Mouse (Mus musculus) CH12.LX (cell line): ENCODE data around the gene Pdcd1lg2. TPM values are rescaled to one million over a fixed set of nuclear protein-coding genes. Genes with fewer than 3 reads are reported as not detected.

Experiments
- DNase-seq: peaks from one replicate; pipeline ENCODE4 v3.0.0-alpha.2; 2013; ENCODE audit errors: extremely low read depth
- H3K27ac ChIP-seq: 2 replicates; pipeline ENCODE4 v1.5.1; 2012; ENCODE audit warnings: low read depth, mild to moderate bottlenecking, control low read depth, moderate library complexity; ENCODE audit not compliant: insufficient read depth
- H3K27me3 ChIP-seq: replicated peaks from 2 replicates; pipeline ENCODE3; 2012; ENCODE audit warnings: inconsistent platforms
- H3K36me3 ChIP-seq, 2 experiments: replicated peaks in 1 of 2; 2 replicates each; pipeline versions ENCODE3 to v1.6.1; 2012; ENCODE audit warnings: inconsistent platforms in 1 of 2, low read length in 1 of 2, mild to moderate bottlenecking in 1 of 2, mixed read lengths in 1 of 2, moderate library complexity in 1 of 2; ENCODE audit not compliant: control insufficient read depth in 1 of 2, insufficient read depth in 1 of 2
- H3K4me1 ChIP-seq, 2 experiments: 2 replicates each; pipeline ENCODE4 v1.6.1; 2012; ENCODE audit warnings: inconsistent platforms in 1 of 2, moderate library complexity in 1 of 2; ENCODE audit not compliant: insufficient read depth in 2 of 2, control insufficient read depth in 1 of 2
- H3K4me2 ChIP-seq: 2 replicates; pipeline ENCODE4 v1.6.1; 2012; ENCODE audit warnings: low read depth, mild to moderate bottlenecking, control low read depth; ENCODE audit not compliant: poor library complexity, insufficient read depth, severe bottlenecking
- H3K4me3 ChIP-seq, 3 experiments: fragments of 150-350 bp in 1 of 3; sonication (generic) in 1 of 3; replicated peaks in 1 of 3; 2 replicates each; pipeline versions ENCODE3 to v1.5.1; 2011 to 2012; ENCODE audit warnings: low read depth in 2 of 3, low read length in 2 of 3, mild to moderate bottlenecking in 2 of 3, moderate library complexity in 2 of 3, control low read depth in 1 of 3, improper control_type of control experiment in 1 of 3, inconsistent platforms in 1 of 3, mixed read lengths in 1 of 3; ENCODE audit not compliant: poor library complexity in 1 of 3
- H3K79me2 ChIP-seq: replicated peaks from 2 replicates; pipeline ENCODE4 v1.6.1; 2012; ENCODE audit warnings: mild to moderate bottlenecking, moderate library complexity; ENCODE audit not compliant: control insufficient read depth, poor library complexity, insufficient read depth, severe bottlenecking; ENCODE audit errors: extremely low read depth
- H3K9ac ChIP-seq: 2 replicates; pipeline ENCODE4 v1.6.1; 2012; ENCODE audit warnings: low read depth, mild to moderate bottlenecking, control low read depth, moderate library complexity; ENCODE audit not compliant: insufficient read depth
- H3K9me3 ChIP-seq: replicated peaks from 2 replicates; pipeline ENCODE3; 2012; ENCODE audit warnings: low read length, inconsistent platforms, mixed read lengths
- BHLHE40 ChIP-seq: IDR thresholded peaks from 2 replicates; pipeline ENCODE4 v1.6.1; 2011; ENCODE audit warnings: mild to moderate bottlenecking, low read depth, low read length, improper control_type of control experiment
- CHD2 ChIP-seq: IDR thresholded peaks from 2 replicates; pipeline ENCODE4 v1.6.1; 2011; ENCODE audit warnings: low read length, improper control_type of control experiment
- CTCF ChIP-seq, 2 experiments: IDR thresholded peaks in 1 of 2; conservative IDR thresholded peaks in 1 of 2; 2 replicates each; pipeline ENCODE4 v1.5.1; 2011 to 2012; ENCODE audit warnings: low read depth in 2 of 2, low read length in 2 of 2, improper control_type of control experiment in 1 of 2, inconsistent platforms in 1 of 2, mild to moderate bottlenecking in 1 of 2, moderate library complexity in 1 of 2
- ELF1 ChIP-seq: IDR thresholded peaks from 2 replicates; pipeline ENCODE4 v1.6.1; 2014; ENCODE audit warnings: low read depth, mild to moderate bottlenecking, inconsistent platforms, low read length, improper control_type of control experiment
- EP300 ChIP-seq: IDR thresholded peaks from 2 replicates; pipeline ENCODE4 v1.6.1; 2011; ENCODE audit warnings: low read length, improper control_type of control experiment
- ETS1 ChIP-seq: conservative IDR thresholded peaks from 2 replicates; pipeline ENCODE4 v1.6.1; 2012; ENCODE audit warnings: low read depth, mild to moderate bottlenecking, inconsistent platforms, low read length, improper control_type of control experiment, moderate library complexity
- GABPA ChIP-seq: IDR thresholded peaks from 2 replicates; pipeline ENCODE4 v1.6.1; 2012; ENCODE audit warnings: low read depth, low read length, improper control_type of control experiment, inconsistent platforms; ENCODE audit not compliant: insufficient replicate concordance
- HCFC1 ChIP-seq: IDR thresholded peaks from 2 replicates; pipeline ENCODE4 v1.6.1; 2012; ENCODE audit warnings: low read depth, mild to moderate bottlenecking, inconsistent platforms, low read length, improper control_type of control experiment
- IRF4 ChIP-seq: IDR thresholded peaks from 2 replicates; pipeline ENCODE4 v1.6.1; 2014; ENCODE audit warnings: low read depth, mild to moderate bottlenecking, inconsistent platforms, low read length, improper control_type of control experiment
- KAT2A ChIP-seq: IDR thresholded peaks from 2 replicates; pipeline ENCODE4 v1.6.1; 2012; ENCODE audit warnings: low read length, improper control_type of control experiment, inconsistent platforms; ENCODE audit not compliant: insufficient replicate concordance
- MAFK ChIP-seq: IDR thresholded peaks from 2 replicates; pipeline ENCODE4 v1.6.1; 2011; ENCODE audit warnings: low read length, improper control_type of control experiment; ENCODE audit not compliant: insufficient replicate concordance
- MAZ ChIP-seq: IDR thresholded peaks from 2 replicates; pipeline ENCODE4 v1.6.1; 2012; ENCODE audit warnings: low read depth, mild to moderate bottlenecking, inconsistent platforms, low read length, improper control_type of control experiment, moderate library complexity
- MEF2A ChIP-seq: IDR thresholded peaks from 2 replicates; pipeline ENCODE4 v1.6.1; 2014; ENCODE audit warnings: low read depth, mild to moderate bottlenecking, inconsistent platforms, low read length, improper control_type of control experiment, borderline replicate concordance
- MXI1 ChIP-seq: IDR thresholded peaks from 2 replicates; pipeline ENCODE4 v1.6.1; 2011; ENCODE audit warnings: mild to moderate bottlenecking, low read depth, low read length, improper control_type of control experiment
- NELFE ChIP-seq: IDR thresholded peaks from 2 replicates; pipeline ENCODE4 v1.6.1; 2011; ENCODE audit warnings: low read depth, low read length, improper control_type of control experiment
- NRF1 ChIP-seq: IDR thresholded peaks from 2 replicates; pipeline ENCODE4 v1.6.1; 2014; ENCODE audit warnings: low read depth, mild to moderate bottlenecking, inconsistent platforms, low read length, improper control_type of control experiment, moderate library complexity
- PAX5 ChIP-seq: IDR thresholded peaks from 2 replicates; pipeline ENCODE4 v1.6.1; 2012; ENCODE audit warnings: low read length, inconsistent platforms, mixed read lengths
- POLR2A ChIP-seq: IDR thresholded peaks from 2 replicates; pipeline ENCODE4 v1.6.1; 2011; ENCODE audit warnings: low read depth, mild to moderate bottlenecking, improper control_type of control experiment, low read length
- POLR2AphosphoS2 ChIP-seq: IDR thresholded peaks from 2 replicates; pipeline ENCODE4 v1.6.1; 2011; ENCODE audit warnings: low read depth, low read length, improper control_type of control experiment
- RAD21 ChIP-seq: IDR thresholded peaks from 2 replicates; pipeline ENCODE4 v1.6.1; 2011; ENCODE audit warnings: low read depth, mild to moderate bottlenecking, low read length, improper control_type of control experiment, moderate library complexity
- SIN3A ChIP-seq: IDR thresholded peaks from 2 replicates; pipeline ENCODE4 v1.6.1; 2012; ENCODE audit warnings: low read length, improper control_type of control experiment, inconsistent platforms
- SMC3 ChIP-seq: IDR thresholded peaks from 2 replicates; pipeline ENCODE4 v1.6.1; 2011; ENCODE audit warnings: low read depth, low read length, improper control_type of control experiment
- TBP ChIP-seq: conservative IDR thresholded peaks from 2 replicates; pipeline ENCODE4 v1.6.1; 2011; ENCODE audit warnings: low read depth, low read length, improper control_type of control experiment
- TCF12 ChIP-seq: IDR thresholded peaks from 2 replicates; pipeline ENCODE4 v1.6.1; 2014; ENCODE audit warnings: low read depth, mild to moderate bottlenecking, inconsistent platforms, low read length, improper control_type of control experiment
- USF1 ChIP-seq: IDR thresholded peaks from 2 replicates; pipeline ENCODE4 v1.6.1; 2014; ENCODE audit warnings: low read depth, mild to moderate bottlenecking, inconsistent platforms, low read length, improper control_type of control experiment
- ZC3H11A ChIP-seq: IDR thresholded peaks from 2 replicates; pipeline ENCODE4 v1.6.1; 2012; ENCODE audit warnings: low read depth, mild to moderate bottlenecking, inconsistent platforms, low read length, improper control_type of control experiment
- ZKSCAN1 ChIP-seq: IDR thresholded peaks from 2 replicates; pipeline ENCODE4 v1.6.1; 2012; ENCODE audit warnings: low read depth, inconsistent platforms, low read length, improper control_type of control experiment, borderline replicate concordance
- ZMIZ1 ChIP-seq: IDR thresholded peaks from 2 replicates; pipeline ENCODE4 v1.6.1; 2012; ENCODE audit warnings: low read depth, mild to moderate bottlenecking, inconsistent platforms, low read length, improper control_type of control experiment
- ZNF384 ChIP-seq: IDR thresholded peaks from 2 replicates; pipeline ENCODE4 v1.6.1; 2012; ENCODE audit warnings: low read depth, low read length, improper control_type of control experiment, inconsistent platforms
- dilution Hi-C: fragments of 300-500 bp; cut with MboI; formaldehyde crosslinking; loops from 2 replicates; pipeline ENCODE4 v1.14.3; 2020; ENCODE audit warnings: low sequenced_read_pairs; ENCODE audit not compliant: extremely low pct_unique_long_range_greater_than_20kb, extremely low pct_ligation_motif_present
- in situ Hi-C: fragments of 300-500 bp; cut with MboI; formaldehyde crosslinking; loops from 3 replicates; pipeline ENCODE4 v1.14.3; 2019; ENCODE audit warnings: low sequenced_read_pairs, low pct_ligation_motif_present, low pct_unique_long_range_greater_than_20kb, mixed read lengths
- polyA plus RNA-seq: library from polyadenylated mRNA; unstranded; fragments of >175 nt; gene quantifications from 2 replicates; pipeline ENCODE4 v1.2.1, GENCODE M21; 2012; ENCODE audit warnings: low read depth; ENCODE audit not compliant: insufficient read length
- total RNA-seq, 2 experiments: library from RNA; depleted of rRNA; stranded (reverse); fragments of 300-350 nt in 1 of 2; fragments of >200 nt in 1 of 2; gene quantifications; 2 replicates each; pipeline ENCODE4 v1.2.3; 2012 to 2014

Pdcd1lg2 gene
- total and polyA plus RNA-seq, 3 experiments: 1.4 to 5.5 (median 1.7) TPM

DNA sequence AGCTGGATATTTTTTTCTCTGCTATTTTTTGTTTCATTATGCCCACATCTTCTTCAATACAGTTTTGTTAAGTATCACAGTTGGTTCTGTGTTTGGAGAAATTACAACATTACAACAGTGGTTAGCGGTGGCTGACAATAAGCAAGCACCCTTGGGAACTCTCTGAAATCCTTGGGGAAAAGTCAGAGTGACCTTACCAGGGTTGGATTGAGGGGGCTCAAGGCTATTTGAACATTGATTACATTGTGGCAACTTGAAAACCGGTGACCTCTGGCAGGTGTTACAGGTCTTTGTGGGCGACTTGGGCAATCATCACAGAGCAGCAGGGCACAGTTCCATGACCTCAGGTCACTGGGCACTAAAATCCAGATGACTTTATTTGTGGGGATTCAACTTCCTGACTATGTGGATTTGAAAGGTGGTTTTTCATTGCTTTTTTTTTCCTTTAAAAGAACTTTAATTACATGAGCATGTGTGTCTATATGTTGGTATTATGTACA, 79.1 kb downstream of the Pdcd1lg2 start:
- Histone ChIP-seq H3K27ac (no peak overlapping the region), H3K4me3 (no peak overlapping the region), H3K27me3 (no peaks in the 10 kb centered on the region), H3K79me2 (no peaks in the 10 kb centered on the region), H3K4me1 (peaks cover 15 to 64% of the 10 kb centered on the region in 2 experiments; a peak in 3 of 4 replicates), H3K9ac (no peak overlapping the region), H3K9me3 (no peaks in the 10 kb centered on the region), H3K36me3 (no peaks in the 10 kb centered on the region), H3K4me2 (no peak overlapping the region)
- dilution Hi-C loops: no loop called here
- no peak for DNase-seq
- TF ChIP-seq CTCF (conservative IDR thresholded peaks at IDR 0.05 in 1 of 2, IDR thresholded peaks at IDR 0.05 in 1 of 2; ENCODE audit: low read depth in 2 of 2, low read length in 2 of 2) (no peak), USF1 (no peak), SIN3A (no peak), TCF12 (no peak), ZKSCAN1 (no peak), POLR2A (no peak), MEF2A (no peak), MXI1 (no peak), POLR2AphosphoS2 (no peak), ZC3H11A (no peak), NRF1 (no peak), RAD21 (no peak), KAT2A (no peak), CHD2 (no peak), MAFK (no peak), HCFC1 (no peak), SMC3 (no peak), MAZ (no peak), PAX5 (no peak), ZMIZ1 (no peak)
- in situ Hi-C loops: loop anchor here (5.0 kb wide), 1 partner anchor 118 kb away; no protein-coding TSS in a partner anchor

DNA sequence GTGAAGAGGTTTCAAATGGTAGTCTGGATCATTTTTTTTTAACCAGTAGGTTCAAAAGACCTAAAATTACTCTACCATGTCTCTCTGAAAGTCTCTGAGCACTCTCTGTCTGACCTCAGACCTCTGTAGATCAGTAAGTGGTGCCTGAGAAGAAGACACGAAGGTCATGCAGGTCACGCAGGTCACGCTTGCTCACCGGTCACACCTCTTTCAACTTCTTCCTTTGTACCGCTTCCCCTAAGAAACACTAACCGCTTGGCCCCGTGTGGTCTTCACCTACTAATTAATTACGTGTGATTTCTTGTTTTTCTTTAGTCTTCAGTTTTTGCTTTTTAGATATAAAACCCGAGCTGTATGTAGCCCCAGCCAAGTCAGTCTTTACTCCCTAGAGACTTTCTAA, 80.7 kb downstream of the Pdcd1lg2 start:
- Histone ChIP-seq H3K79me2 (no peaks in the 10 kb centered on the region), H3K27ac (no peak overlapping the region), H3K27me3 (no peaks in the 10 kb centered on the region), H3K4me3 (no peak overlapping the region), H3K4me2 (no peak overlapping the region), H3K36me3 (no peaks in the 10 kb centered on the region), H3K9me3 (no peaks in the 10 kb centered on the region), H3K9ac (no peak overlapping the region), H3K4me1 (peaks cover 13 to 66% of the 10 kb centered on the region in 2 experiments; a peak in 3 of 4 replicates)
- in situ Hi-C loops: loop anchor here (5.0 kb wide), 1 partner anchor 119 kb away; no protein-coding TSS in a partner anchor
- dilution Hi-C loops: no loop called here
- TF ChIP-seq POLR2A (no peak), KAT2A (no peak), GABPA (no peak), ELF1 (no peak), RAD21 (no peak), ZNF384 (no peak), SMC3 (no peak), ETS1 (no peak), TBP (no peak), MAZ (no peak), MXI1 (no peak), NELFE (no peak), NRF1 (no peak), ZC3H11A (no peak), EP300 (no peak), CTCF (conservative IDR thresholded peaks at IDR 0.05 in 1 of 2, IDR thresholded peaks at IDR 0.05 in 1 of 2; ENCODE audit: low read depth in 2 of 2, low read length in 2 of 2) (no peak), BHLHE40 (no peak), IRF4 (no peak), HCFC1 (no peak), MAFK (no peak)
- DNase-seq: no peak
